Mouse (Mus musculus) forebrain, embryonic 11.5 days (tissue): ENCODE data around the gene 1700017B05Rik. TPM values are rescaled to one million over a fixed set of nuclear protein-coding genes. Genes with fewer than 3 reads are reported as not detected.

Experiments used
- ATAC-seq: fragments of 200-750 bp; cut with Nextera tagmentation; replicated peaks from 2 replicates; pipeline ENCODE4 v1.8.0; 2017; ENCODE audit warnings: moderate TSS enrichment; ENCODE audit not compliant: low FRiP score
- DNase-seq: peaks from one replicate; pipeline ENCODE4 v3.0.0-alpha.2; 2017; ENCODE audit warnings: low spot score
- H3K27ac ChIP-seq: fragments of 300-500 bp; sonication (generic); 2 replicates; pipeline ENCODE4 v1.5.1; 2014; ENCODE audit warnings: low read depth, low read length
- H3K27me3 ChIP-seq: fragments of 300-500 bp; sonication (generic); 2 replicates; pipeline ENCODE4 v1.6.1; 2014; ENCODE audit warnings: mild to moderate bottlenecking, low read length, mixed read lengths; ENCODE audit not compliant: control insufficient read depth, insufficient read depth
- H3K36me3 ChIP-seq: fragments of 300-500 bp; sonication (generic); 2 replicates; pipeline ENCODE4 v1.6.1; 2014; ENCODE audit warnings: mild to moderate bottlenecking, low read length, moderate library complexity, mixed read lengths; ENCODE audit not compliant: control insufficient read depth, insufficient read depth
- H3K4me1 ChIP-seq: fragments of 300-500 bp; sonication (generic); replicated peaks from 2 replicates; pipeline ENCODE4 v1.6.1; 2014; ENCODE audit warnings: low read length, mixed read lengths; ENCODE audit not compliant: control insufficient read depth, insufficient read depth
- H3K4me2 ChIP-seq: fragments of 300-500 bp; sonication (generic); 2 replicates; pipeline ENCODE4 v1.6.1; 2014; ENCODE audit warnings: low read depth, mild to moderate bottlenecking, low read length, moderate library complexity, mixed read lengths; ENCODE audit not compliant: severe bottlenecking
- H3K4me3 ChIP-seq: fragments of 300-500 bp; sonication (generic); 2 replicates; pipeline ENCODE4 v1.5.1; 2014; ENCODE audit warnings: low read depth, low read length
- H3K9ac ChIP-seq: fragments of 300-500 bp; sonication (generic); 2 replicates; pipeline ENCODE4 v1.6.1; 2014; ENCODE audit warnings: low read length
- H3K9me3 ChIP-seq: fragments of 300-500 bp; sonication (generic); 2 replicates; pipeline ENCODE4 v1.6.1; 2016; ENCODE audit warnings: low read length, mixed read lengths; ENCODE audit not compliant: control insufficient read depth
- WGBS: fragments of 180-500 bp; shearing (Covaris S2); extraction: QIAGEN DNeasy Blood & Tissue Kit; methylation state at CpG from one replicate; pipeline ENCODE4 v1.1.7; 2014; 5-methylcytosine and 5-hydroxymethylcytosine counted together
- polyA plus RNA-seq: library from polyadenylated mRNA; unstranded; fragments of >200 nt; fragmentation: Nextera tagmentation; extraction: Ambion mirVana; gene quantifications from 2 replicates; pipeline ENCODE4 v1.2.1, GENCODE M21; 2014

Gene 1700017B05Rik
- polyA plus RNA-seq, 1 experiment from 2014 or later, result 12.5 TPM

DNA sequence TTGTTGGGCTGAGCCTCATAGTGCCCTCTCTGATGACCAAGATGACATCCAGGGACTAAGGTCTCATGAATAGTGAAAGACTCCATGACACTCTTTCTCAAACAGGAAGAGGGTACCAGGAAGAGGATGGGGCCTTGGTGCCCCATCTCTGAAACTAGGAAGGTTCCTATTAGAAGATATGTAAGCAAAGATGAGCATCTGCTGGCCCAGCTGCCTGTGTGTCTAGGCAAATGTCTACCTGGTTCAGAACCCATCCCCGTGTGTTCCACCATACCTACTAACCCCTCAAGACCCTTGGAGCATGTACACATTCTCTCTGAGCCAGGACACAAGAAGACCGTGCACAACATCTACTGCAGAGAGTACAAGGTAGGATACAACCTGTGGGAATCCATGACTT lies 26.2 kb downstream of the 1700017B05Rik start, which contains the start of gene Trcg1:
Gene Trcg1 (plus strand): TSS at position 301 of the 400 bp plus-strand sequence.
- H3K36me3 ChIP-seq, result no peaks in the 10 kb centered on the region
- 82% methylated on average over 2 of the region's 2 CpGs for WGBS
- no peak for ATAC-seq
- no peak within 1 kb of the TSS for H3K27ac ChIP-seq
- no peaks in the 10 kb centered on the region for H3K9me3 ChIP-seq
- no peaks in the 10 kb centered on the region for H3K27me3 ChIP-seq
- no peak within 1 kb of the TSS for H3K4me2 ChIP-seq
- H3K4me3 ChIP-seq, result no peak within 1 kb of the TSS
- no peaks in the 10 kb centered on the region for H3K4me1 ChIP-seq
- no peak within 1 kb of the TSS for H3K9ac ChIP-seq
- DNase-seq, result no peak

DNA sequence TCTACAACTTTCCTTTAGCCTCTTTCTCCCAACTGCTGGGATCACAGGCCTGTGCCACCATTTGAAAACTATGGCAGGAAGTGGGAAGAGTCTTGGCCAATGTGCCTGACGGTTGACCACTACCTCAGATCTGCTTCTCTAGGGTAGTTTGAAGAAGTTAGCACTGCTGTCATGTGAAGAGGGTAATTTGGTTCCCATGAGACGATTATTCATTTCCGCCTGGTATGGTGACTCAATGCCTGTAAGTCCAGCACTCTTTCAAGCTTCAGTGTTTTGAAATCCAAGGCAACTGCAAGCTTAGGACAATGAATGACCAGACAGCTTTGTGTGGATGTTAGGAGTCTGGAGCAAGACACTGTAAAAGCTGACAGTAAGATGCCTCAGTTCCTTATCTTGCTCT lies 28.6 kb downstream of the 1700017B05Rik start:
- Histone ChIP-seq H3K9ac (no peak overlapping the region), H3K4me1 (no peaks in the 10 kb centered on the region), H3K4me2 (no peak overlapping the region), H3K4me3 (no peak overlapping the region), H3K27me3 (no peaks in the 10 kb centered on the region), H3K27ac (no peak overlapping the region), H3K9me3 (no peaks in the 10 kb centered on the region), H3K36me3 (no peaks in the 10 kb centered on the region)
- WGBS, result 82% methylated on average over 3 of the region's 3 CpGs
- DNase-seq, result no peak
- ATAC-seq, result no peak

DNA sequence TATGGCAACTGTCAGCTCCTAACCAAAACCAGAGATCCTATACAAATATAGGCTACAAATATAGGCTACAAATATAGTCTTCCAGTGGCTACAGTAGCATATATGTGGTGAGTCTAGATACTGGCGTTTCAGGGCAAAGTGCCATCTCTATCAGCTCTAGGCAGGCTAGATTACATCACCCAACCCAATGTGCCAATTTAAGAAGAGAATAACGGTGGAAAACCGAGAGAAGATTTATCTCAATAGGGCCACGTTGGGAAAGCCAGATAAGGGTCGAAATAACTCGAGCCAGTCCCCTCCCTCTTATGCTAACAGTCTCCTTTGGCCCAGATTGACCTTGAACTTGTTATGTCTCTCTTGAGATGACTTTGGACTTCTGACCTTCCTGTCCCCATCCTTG lies 29.3 kb downstream of the 1700017B05Rik start:
- no peaks in the 10 kb centered on the region for H3K36me3 ChIP-seq

DNA sequence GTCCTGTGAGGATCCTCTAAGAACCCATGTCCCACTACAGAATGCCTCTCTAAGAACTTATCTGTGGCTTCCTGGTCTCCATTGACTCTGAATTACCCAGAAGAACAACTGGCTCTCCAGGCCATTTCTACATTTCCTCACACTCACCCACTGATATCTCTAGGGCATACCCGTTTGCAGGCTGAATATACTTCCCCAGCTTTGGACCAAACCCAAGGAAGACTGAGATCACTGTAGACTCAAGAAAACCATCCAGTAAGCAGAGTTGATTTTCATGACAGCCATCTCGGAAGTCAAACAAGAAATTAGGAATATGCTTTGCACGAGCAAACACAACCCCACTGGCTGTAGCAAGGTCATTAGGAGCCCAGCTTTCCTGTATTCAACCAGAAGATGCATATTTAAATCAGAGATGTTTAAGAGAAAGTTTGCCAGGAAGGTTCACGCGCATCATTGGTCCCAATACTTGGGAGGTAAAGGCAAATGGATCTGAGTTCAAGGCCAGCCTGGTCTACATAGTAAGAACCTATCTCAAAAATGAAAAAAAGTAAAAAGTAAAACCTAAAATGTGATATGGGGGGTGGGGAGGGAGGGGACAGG lies 30.0 kb downstream of the 1700017B05Rik start:
- H3K4me1 ChIP-seq, result no peaks in the 10 kb centered on the region
- no peaks in the 10 kb centered on the region for H3K27me3 ChIP-seq
- H3K9ac ChIP-seq, result no peak overlapping the region
- no peak for DNase-seq
- H3K4me2 ChIP-seq, result no peak overlapping the region
- ATAC-seq, result no peak
- H3K36me3 ChIP-seq, result no peaks in the 10 kb centered on the region
- WGBS, result 88% methylated on average over 5 of the region's 5 CpGs
- no peaks in the 10 kb centered on the region for H3K9me3 ChIP-seq
- H3K27ac ChIP-seq, result no peak overlapping the region
- no peak overlapping the region for H3K4me3 ChIP-seq

More for the DNA sequence above, 29.3 kb downstream of the 1700017B05Rik start:
- Histone ChIP-seq H3K9me3 (no peaks in the 10 kb centered on the region), H3K4me2 (no peak overlapping the region), H3K4me1 (no peaks in the 10 kb centered on the region), H3K27ac (no peak overlapping the region), H3K4me3 (no peak overlapping the region), H3K9ac (no peak overlapping the region), H3K27me3 (no peaks in the 10 kb centered on the region)
- DNase-seq, result no peak
- 84% methylated on average over 6 of the region's 6 CpGs for WGBS
- ATAC-seq, result no peak

DNA sequence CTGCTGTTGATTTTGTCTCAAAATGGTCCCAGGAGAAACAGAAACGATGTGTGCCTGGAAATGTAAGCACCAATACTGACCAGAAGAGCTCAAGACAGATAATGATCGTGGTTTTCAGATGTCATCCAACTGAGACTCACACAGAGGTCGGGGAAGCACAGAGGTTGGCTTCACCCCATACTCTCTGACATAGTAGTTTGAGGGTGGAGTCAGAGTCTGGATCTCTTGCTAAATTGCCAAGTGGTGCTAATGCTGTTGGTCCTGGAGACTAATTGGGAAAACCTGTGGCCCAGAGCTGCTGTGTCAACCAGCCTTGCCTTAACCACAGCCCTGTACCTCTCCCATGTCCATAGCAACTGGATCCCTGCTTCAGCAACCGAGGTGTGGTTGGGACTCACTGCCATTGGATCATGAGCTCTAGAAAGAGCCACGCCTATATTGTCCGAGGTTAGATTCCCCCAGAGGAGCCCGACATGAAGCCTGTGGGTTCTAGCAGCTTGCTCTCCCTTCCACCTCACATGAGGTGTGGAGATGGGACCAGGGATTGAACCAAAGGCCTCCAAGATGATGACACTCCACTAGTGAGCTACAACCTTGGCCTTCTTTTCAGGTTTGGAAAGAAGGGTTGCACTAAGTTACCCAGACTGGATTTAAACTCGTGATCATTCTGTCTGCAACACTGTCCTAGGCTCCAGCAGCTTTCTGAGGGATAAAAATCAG lies 30.7 kb downstream of the 1700017B05Rik start:
- H3K36me3 ChIP-seq, result no peaks in the 10 kb centered on the region
- H3K27ac ChIP-seq, result no peak overlapping the region
- no peaks in the 10 kb centered on the region for H3K9me3 ChIP-seq
- ATAC-seq, result no peak
- H3K4me2 ChIP-seq, result no peak overlapping the region
- H3K9ac ChIP-seq, result no peak overlapping the region
- H3K4me1 ChIP-seq, result no peaks in the 10 kb centered on the region
- no peak for DNase-seq
- H3K4me3 ChIP-seq, result no peak overlapping the region
- no peaks in the 10 kb centered on the region for H3K27me3 ChIP-seq
- 73% methylated on average over 8 of the region's 8 CpGs for WGBS

DNA sequence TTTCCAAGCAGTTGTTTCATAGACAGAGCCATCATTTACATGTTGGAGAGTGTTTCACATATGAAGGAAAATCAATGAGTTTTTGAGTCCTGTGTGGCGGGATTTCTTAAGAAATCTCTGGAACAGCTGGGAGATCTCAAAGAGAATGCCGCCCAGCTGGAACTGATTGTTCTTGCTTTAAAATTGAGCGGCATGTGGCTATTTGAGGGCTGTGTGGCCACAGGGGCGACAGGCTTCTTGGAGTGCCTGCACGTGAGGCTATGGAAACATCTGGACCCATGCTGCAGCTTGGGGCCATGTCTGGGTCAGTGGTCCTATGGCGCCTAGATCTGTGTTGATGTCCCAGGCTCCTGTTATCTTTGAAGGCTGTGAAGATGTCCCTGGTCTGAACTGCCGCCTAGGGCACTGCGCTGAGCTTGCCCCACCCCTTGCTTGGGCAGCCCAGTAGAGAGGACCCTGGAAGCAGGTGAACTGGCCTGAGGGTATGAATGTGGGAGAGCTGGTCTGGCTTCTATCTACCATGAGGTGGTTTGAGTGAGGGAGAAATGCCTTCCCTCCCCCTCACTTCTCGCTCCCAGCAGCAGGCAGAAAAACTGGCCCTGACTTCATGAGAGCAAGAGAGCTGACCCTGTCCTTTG lies 32.1 kb downstream of the 1700017B05Rik start:
- Histone ChIP-seq H3K9me3 (no peaks in the 10 kb centered on the region), H3K4me2 (no peak overlapping the region), H3K9ac (no peak overlapping the region), H3K4me1 (no peaks in the 10 kb centered on the region), H3K4me3 (no peak overlapping the region), H3K27me3 (no peaks in the 10 kb centered on the region), H3K36me3 (no peaks in the 10 kb centered on the region), H3K27ac (no peak overlapping the region)
- WGBS, result 75% methylated on average over 9 of the region's 9 CpGs
- no peak for ATAC-seq
- DNase-seq, result no peak

DNA sequence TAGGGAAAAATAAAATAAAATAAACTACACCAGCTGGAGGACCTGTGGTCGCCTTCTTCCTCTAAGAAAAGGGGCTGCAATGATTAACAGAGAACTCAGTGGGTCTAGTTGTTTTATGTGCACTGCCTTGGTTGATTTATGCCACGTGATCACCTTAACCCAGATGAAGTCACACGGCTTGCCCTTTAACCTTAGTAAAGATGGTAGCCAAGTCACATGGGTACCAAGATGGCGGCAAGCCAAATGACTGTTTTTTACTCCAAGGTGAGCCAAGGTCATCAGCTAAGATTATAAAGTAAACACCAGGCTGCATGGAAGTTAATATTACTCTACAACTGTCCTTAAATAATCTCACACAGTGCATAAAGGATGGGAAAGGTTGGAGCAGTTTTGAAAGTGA lies 32.7 kb downstream of the 1700017B05Rik start:
- H3K9ac ChIP-seq, result no peak overlapping the region
- DNase-seq (no peak), ATAC-seq (no peak)
- H3K4me1 ChIP-seq, result no peaks in the 10 kb centered on the region
- H3K9me3 ChIP-seq, result no peaks in the 10 kb centered on the region
- no peak overlapping the region for H3K4me3 ChIP-seq
- H3K36me3 ChIP-seq, result no peaks in the 10 kb centered on the region
- H3K27ac ChIP-seq, result no peak overlapping the region
- no peak overlapping the region for H3K4me2 ChIP-seq
- H3K27me3 ChIP-seq, result no peaks in the 10 kb centered on the region
- WGBS, result 83% methylated on average over 4 of the region's 4 CpGs

DNA sequence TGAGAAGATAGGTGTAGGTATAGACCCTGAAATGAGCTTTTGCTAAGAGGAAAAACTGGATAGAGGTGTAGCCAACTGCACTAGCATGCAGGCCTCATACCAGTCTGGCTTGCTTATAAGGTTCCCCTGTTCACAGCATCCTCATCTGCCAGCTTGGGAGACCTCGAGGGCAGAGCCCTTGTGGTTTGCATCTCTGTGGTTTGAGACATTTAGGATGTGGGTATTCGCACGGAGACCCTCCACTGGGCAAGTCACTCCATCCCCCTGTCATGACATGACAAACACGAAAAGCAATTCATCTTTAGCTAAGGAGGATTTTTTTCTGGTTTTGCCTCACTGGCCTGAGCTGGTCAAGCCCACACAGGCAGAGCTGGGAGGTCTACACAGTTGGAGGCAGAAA lies 34.2 kb downstream of the 1700017B05Rik start:
- Histone ChIP-seq H3K27ac (no peak overlapping the region), H3K4me1 (no peaks in the 10 kb centered on the region), H3K36me3 (no peaks in the 10 kb centered on the region), H3K4me3 (no peak overlapping the region), H3K9ac (no peak overlapping the region), H3K4me2 (no peak overlapping the region), H3K27me3 (no peaks in the 10 kb centered on the region), H3K9me3 (no peaks in the 10 kb centered on the region)
- no peak for ATAC-seq
- DNase-seq, result no peak
- 76% methylated on average over 4 of the region's 4 CpGs for WGBS
